ENCODE assay signal across 16 mouse cellular contexts in genomic region chr10:40597177-40597576, GRCm38 (mm10). TPM values are rescaled to one million over a fixed set of nuclear protein-coding genes. Genes with fewer than 3 reads are reported as not detected.
A peak's percentile ranks its signal among the peaks of the same experiment; 100 is the strongest.
DNase-seq lines count a peak whose midpoint lies in the region; ATAC-seq and TF ChIP-seq lines count a peak whose summit lies in the region.
"Had no signal": no experiment of that assay in that cellular context is flagged by ENCODE, and none has a peak within 500 bp of the region (broad histone marks: within the 10 kb centered on the region; RNA-seq: fewer than 3 reads in every experiment).

No protein-coding gene starts in this region.

- DNase-seq in adrenal gland, adult (ENCODE audit: inconsistent age in 2 of 2, low spot score in 1 of 2) = peak; percentile 63 to 71
- DNase-seq in adrenal gland, postnatal 4 days (ENCODE audit: low spot score in 2 of 2) = no peak
- DNase-seq in kidney, adult 2 months = peak; percentile 26
- peak; percentile 30 to 48 for DNase-seq in right cerebral cortex, adult 2 months (ENCODE audit: low spot score in 2 of 2)
- no peak for DNase-seq in right cerebral cortex, postnatal 14 days
- no peak for DNase-seq in MN1 (ENCODE audit: low spot score)
- no peak for DNase-seq in hindbrain, postnatal 0 days (ENCODE audit: low spot score)
- DNase-seq: cerebellum, adult 8-10 months had no signal

- no peaks in the 10 kb centered on the region for H3K4me1 ChIP-seq in kidney, adult 2 months (ENCODE audit: control insufficient read depth, insufficient read depth, low read length)
- no peaks in the 10 kb centered on the region for H3K4me1 ChIP-seq in kidney, embryonic 16.5 days (ENCODE audit: insufficient read depth, low read length)
- H3K4me1 ChIP-seq in hindbrain, postnatal 0 days (ENCODE audit: insufficient read depth, low read length) = no peaks in the 10 kb centered on the region
- H3K4me1 ChIP-seq: embryonic facial prominence, embryonic 15.5 days; hindbrain, embryonic 10.5 days; liver, embryonic 12.5 days; midbrain, embryonic 10.5 days had no signal

- H3K4me3 ChIP-seq in kidney, adult 2 months (ENCODE audit: insufficient read depth, low read depth, low read length) = no peak overlapping the region
- H3K4me3 ChIP-seq in kidney, embryonic 16.5 days (ENCODE audit: low read length) = no peak overlapping the region
- no peak overlapping the region for H3K4me3 ChIP-seq in hindbrain, postnatal 0 days (ENCODE audit: low read length)
- H3K4me3 ChIP-seq: embryonic facial prominence, embryonic 15.5 days; hindbrain, embryonic 10.5 days; liver, embryonic 12.5 days; midbrain, embryonic 10.5 days had no signal

- no peak overlapping the region for H3K4me2 ChIP-seq in kidney, embryonic 16.5 days (replicated peaks; ENCODE audit: low read depth, low read length)
- no peak overlapping the region for H3K4me2 ChIP-seq in hindbrain, postnatal 0 days (ENCODE audit: low read depth, low read length)
- H3K4me2 ChIP-seq: embryonic facial prominence, embryonic 15.5 days; liver, embryonic 12.5 days had no signal

- peaks cover 4% of the 10 kb centered on the region; the same call in 1 of the 2 replicates for H3K9me3 ChIP-seq in kidney, embryonic 16.5 days (ENCODE audit: low read length)
- H3K9me3 ChIP-seq in hindbrain, postnatal 0 days (ENCODE audit: low read length) = no peaks in the 10 kb centered on the region
- H3K9me3 ChIP-seq: embryonic facial prominence, embryonic 15.5 days; G1E; hindbrain, embryonic 10.5 days; liver, embryonic 12.5 days; midbrain, embryonic 10.5 days had no signal

- no peak for ATAC-seq in kidney, embryonic 16.5 days (ENCODE audit: low FRiP score, low TSS enrichment)
- ATAC-seq in hindbrain, postnatal 0 days = no peak
- ATAC-seq: liver, embryonic 12.5 days had no signal

- no peak for TF ChIP-seq CTCF in kidney, adult 2 months (conservative IDR thresholded peaks at IDR 0.05; ENCODE audit: insufficient read depth, insufficient read length, low read depth, low read length)
- no peak for TF ChIP-seq CTCF in hindbrain, postnatal 0 days (IDR thresholded peaks at IDR 0.05; ENCODE audit: low read depth)

- H3K27me3 ChIP-seq in kidney, adult 2 months (replicated peaks; ENCODE audit: control insufficient read depth, insufficient read depth, low read length) = no peaks in the 10 kb centered on the region
- H3K27me3 ChIP-seq in kidney, embryonic 16.5 days (ENCODE audit: insufficient read depth, low read length) = no peaks in the 10 kb centered on the region
- no peaks in the 10 kb centered on the region for H3K27me3 ChIP-seq in hindbrain, postnatal 0 days (ENCODE audit: insufficient read depth, low read length)
- H3K27me3 ChIP-seq: embryonic facial prominence, embryonic 15.5 days; liver, embryonic 12.5 days had no signal

- 84% methylated on average over 3 of the region's 3 CpGs for WGBS in kidney, adult 2 months
- WGBS in kidney, embryonic 16.5 days = 91% methylated on average over 3 of the region's 3 CpGs
- WGBS in hindbrain, postnatal 0 days = 91% methylated on average over 3 of the region's 3 CpGs

- H3K27ac ChIP-seq in kidney, adult 2 months (ENCODE audit: insufficient read depth, low read depth, low read length) = no peak overlapping the region
- no peak overlapping the region for H3K27ac ChIP-seq in kidney, embryonic 16.5 days (ENCODE audit: low read length)
- H3K27ac ChIP-seq in hindbrain, postnatal 0 days = no peak overlapping the region
- H3K27ac ChIP-seq: embryonic facial prominence, embryonic 15.5 days; hindbrain, embryonic 10.5 days; liver, embryonic 12.5 days; midbrain, embryonic 10.5 days had no signal

- no peak overlapping the region for H3K9ac ChIP-seq in kidney, embryonic 16.5 days (replicated peaks; ENCODE audit: low read length)
- H3K9ac ChIP-seq in hindbrain, postnatal 0 days (replicated peaks; ENCODE audit: low read length) = no peak overlapping the region
- H3K9ac ChIP-seq: embryonic facial prominence, embryonic 15.5 days; liver, embryonic 12.5 days had no signal

- H3K36me3 ChIP-seq in kidney, adult 2 months (ENCODE audit: control insufficient read depth, insufficient read depth, low read length) = no peaks in the 10 kb centered on the region
- no peaks in the 10 kb centered on the region for H3K36me3 ChIP-seq in kidney, embryonic 16.5 days (ENCODE audit: insufficient read depth, low read length)
- H3K36me3 ChIP-seq in hindbrain, postnatal 0 days (ENCODE audit: insufficient read depth, low read length) = no peaks in the 10 kb centered on the region
- H3K36me3 ChIP-seq: embryonic facial prominence, embryonic 15.5 days; G1E; hindbrain, embryonic 10.5 days; liver, embryonic 12.5 days; midbrain, embryonic 10.5 days had no signal

- no peak for TF ChIP-seq POLR2A in kidney, adult 2 months (IDR thresholded peaks at IDR 0.05; ENCODE audit: low read depth, low read length)

RNA-seq across cellular contexts. Expression of gene Slc22a16, which starts 27.0 kb away (rescaled TPM):
- total RNA-seq in adrenal gland, postnatal 4 days (2021) = not detected
- polyA plus RNA-seq in kidney, adult 2 months (2012; rRNA removed) = 0.11 TPM in 1 of 2 replicates, not detected in the other
- polyA plus RNA-seq in kidney, embryonic 16.5 days (2015; fragmentation: Nextera tagmentation; extraction: Ambion mirVana) = not detected in 2 replicates
- not detected in 2 replicates for total RNA-seq in hindbrain, postnatal 0 days (2014; rRNA removed)
- not detected in 2 replicates for polyA plus RNA-seq in hindbrain, postnatal 0 days (2015; fragmentation: Nextera tagmentation; extraction: Ambion mirVana)
- total RNA-seq: G1E; layer of hippocampus, postnatal 10 days had no signal
- polyA plus RNA-seq: embryonic facial prominence, embryonic 15.5 days; G1E; hindbrain, embryonic 10.5 days; liver, embryonic 12.5 days; midbrain, embryonic 10.5 days; stomach, embryonic 16.5 days had no signal

RNA-seq across cellular contexts. Expression of gene Ddo, which starts 32.6 kb away (rescaled TPM):
- total RNA-seq in adrenal gland, postnatal 4 days (2021) = 1 to 10 TPM; 6.6 to 7.4 TPM
- polyA plus RNA-seq in kidney, adult 2 months (2012; rRNA removed) = 51.6 and 54.3 TPM in 2 replicates
- polyA plus RNA-seq in kidney, embryonic 16.5 days (2015; fragmentation: Nextera tagmentation; extraction: Ambion mirVana) = 0.74 and 1.0 TPM in 2 replicates
- 3.8 and 6.0 TPM in 2 replicates for total RNA-seq in hindbrain, postnatal 0 days (2014; rRNA removed)
- polyA plus RNA-seq in hindbrain, postnatal 0 days (2015; fragmentation: Nextera tagmentation; extraction: Ambion mirVana) = 4.2 and 4.8 TPM in 2 replicates
- polyA plus RNA-seq: G1E had no signal

Comparison
In these comparisons a context has a peak if more than half of its experiments do, and no peak if none do; other contexts are left out.
1. DNase-seq: peak in adrenal gland, adult (2 of 2), kidney, adult 2 months (single experiment) and right cerebral cortex, adult 2 months (2 of 2); none in adrenal gland, postnatal 4 days (0 of 2), right cerebral cortex, postnatal 14 days (single experiment), MN1 (single experiment) and hindbrain, postnatal 0 days (single experiment).